Mouse (Mus musculus) bone marrow, adult 2 months (tissue): ENCODE measurements at regions not wholly inside any gene's neighbourhood (a gene's known extent, or its start where the extent isn't known, plus 50 kb on each side); places are given as distances from the start of the nearest gene placed in this dataset.
"Not testable (repeated sequence)": the region's sequence is repeated elsewhere in the genome, so short reads cannot be mapped to it uniquely, and the experiment has no call there.

Source experiments
- H3K27ac ChIP-seq: fragments of 200-500 bp; 2 replicates; pipeline ENCODE4 v1.5.1; 2012; ENCODE audit warnings: low read depth, mild to moderate bottlenecking, control low read depth, inconsistent platforms, low read length; ENCODE audit not compliant: control insufficient read depth, poor library complexity, insufficient read depth
- H3K4me1 ChIP-seq: fragments of 200-500 bp; 2 replicates; pipeline ENCODE4 v1.6.1; 2011; ENCODE audit warnings: low read length; ENCODE audit not compliant: control insufficient read depth, insufficient read depth
- H3K4me3 ChIP-seq: fragments of 200-500 bp; replicated peaks from 2 replicates; pipeline ENCODE3; 2011; ENCODE audit warnings: mild to moderate bottlenecking, low read depth, low read length, control low read depth; ENCODE audit not compliant: control insufficient read depth
- CTCF ChIP-seq: fragments of 200-500 bp; IDR thresholded peaks from 2 replicates; pipeline ENCODE4 v1.5.1; 2011; ENCODE audit warnings: low read length, control low read depth; ENCODE audit not compliant: control insufficient read depth, insufficient read depth
- POLR2A ChIP-seq: fragments of 200-500 bp; IDR thresholded peaks from 2 replicates; pipeline ENCODE4 v1.6.1; 2011; ENCODE audit warnings: low read depth, mild to moderate bottlenecking, control low read depth, low read length, borderline replicate concordance; ENCODE audit not compliant: control insufficient read depth
- WGBS: fragments of 180-500 bp; shearing (Covaris S2); methylation state at CpG from one replicate; pipeline ENCODE4 v1.1.7; 2018; 5-methylcytosine and 5-hydroxymethylcytosine counted together

DNA sequence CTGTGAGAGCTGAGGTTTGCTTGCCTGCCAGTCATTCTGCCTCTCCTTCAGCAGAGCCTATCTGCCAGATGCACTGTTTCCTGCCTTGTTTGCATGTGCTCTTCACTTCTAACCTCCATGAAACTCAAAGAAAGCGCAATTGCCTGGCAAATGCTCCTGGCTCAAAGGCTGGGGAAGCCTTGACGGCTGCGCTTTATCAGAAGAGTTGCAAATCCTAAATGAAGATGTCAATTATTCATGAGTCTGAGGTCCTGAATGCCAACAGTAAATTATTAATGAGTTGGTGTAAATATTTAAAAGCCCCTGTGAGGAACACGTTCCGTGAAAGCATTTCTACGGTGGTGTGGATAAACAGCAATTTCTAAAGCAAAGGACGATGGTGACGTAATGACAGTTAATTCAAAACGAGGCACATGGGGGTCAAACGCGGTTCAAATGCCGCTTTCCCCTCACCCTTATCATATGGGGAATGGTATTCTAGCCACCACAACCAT, 377.4 kb downstream of the Ice1 start:
- Histone ChIP-seq H3K4me3 (no peak overlapping the region), H3K4me1 (no peaks in the 10 kb centered on the region), H3K27ac (no peak overlapping the region)
- 68% methylated on average over 12 of the region's 12 CpGs for WGBS
- TF ChIP-seq POLR2A (no peak), CTCF (no peak)

DNA sequence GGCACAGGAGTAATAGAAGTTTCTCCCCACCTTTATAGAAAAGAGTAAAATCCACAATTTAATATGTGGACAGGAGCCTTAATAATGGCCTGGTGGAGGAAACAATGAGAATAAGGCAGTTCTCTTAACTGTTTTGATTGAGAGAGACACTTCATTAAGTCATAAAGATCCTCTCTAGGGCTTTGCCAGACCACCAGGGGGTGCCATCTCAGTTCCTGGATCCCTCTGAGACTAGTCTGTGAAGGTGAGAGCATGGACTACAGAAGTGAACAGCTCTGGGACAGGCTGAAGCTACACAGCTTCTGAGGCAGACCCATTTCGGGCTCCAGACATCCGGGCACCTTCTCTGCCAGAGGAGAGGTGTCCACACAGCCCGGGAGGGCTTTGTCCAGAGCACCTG, 373.8 kb downstream of the Ice1 start:
- no peaks in the 10 kb centered on the region for H3K4me1 ChIP-seq
- H3K4me3 ChIP-seq = no peak overlapping the region
- TF ChIP-seq POLR2A (no peak), CTCF (no peak)
- 81% methylated on average over 3 of the region's 3 CpGs for WGBS
- H3K27ac ChIP-seq = no peak overlapping the region

GRCm38 (mm10) chr13:70276884-70277378, 360.5 kb downstream of the Ice1 start:
- not testable (repeated sequence) for H3K27ac ChIP-seq, H3K4me3 ChIP-seq, H3K4me1 ChIP-seq
- 59% methylated on average over 10 of the region's 10 CpGs for WGBS

DNA sequence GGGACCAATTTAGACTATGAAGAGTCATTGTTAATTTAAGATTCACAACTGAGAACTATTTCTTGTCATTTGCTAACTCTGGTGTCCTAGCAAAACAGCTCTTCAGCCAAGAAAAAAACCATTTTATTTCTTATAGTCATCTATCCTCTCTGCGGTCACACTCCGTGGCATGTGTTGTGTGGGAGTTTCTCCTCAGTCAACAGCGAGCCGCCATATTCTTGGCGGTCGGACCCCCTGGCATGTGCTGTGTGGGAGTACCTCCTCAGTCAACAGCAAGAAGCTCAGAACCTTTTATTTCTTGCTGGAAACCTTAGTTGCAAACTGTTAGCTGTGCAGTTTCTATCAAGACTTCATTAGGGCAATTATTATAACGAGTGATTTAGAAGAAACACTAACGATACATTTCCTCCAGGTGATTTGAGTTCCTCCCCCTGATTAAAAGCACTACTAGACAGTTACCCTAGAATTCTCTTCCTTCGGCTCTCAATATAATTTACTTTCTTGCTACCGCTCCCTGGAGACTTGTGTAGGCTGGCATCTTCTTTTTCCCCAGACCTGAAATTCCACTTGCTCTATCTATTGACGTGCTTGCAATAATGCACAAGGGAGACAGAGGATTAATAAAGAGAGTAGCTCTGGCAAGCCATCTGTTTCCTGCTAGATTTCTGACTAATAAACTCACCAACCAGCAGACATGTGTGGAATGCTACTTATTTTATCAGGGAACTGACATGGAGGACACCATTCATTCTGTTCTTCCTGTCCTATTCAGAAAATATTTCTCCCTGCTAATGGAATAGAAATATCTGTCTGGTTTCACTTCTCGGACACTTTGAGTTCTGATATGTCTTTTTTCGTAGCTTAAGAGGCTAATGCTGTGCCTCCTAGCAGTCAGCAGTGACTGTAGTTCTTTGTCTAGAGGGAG, 359.5 kb downstream of the Ice1 start:
- H3K4me1 ChIP-seq = no peaks in the 10 kb centered on the region
- TF ChIP-seq POLR2A = no peak
- no peak for TF ChIP-seq CTCF
- 72% methylated on average over 13 of the region's 13 CpGs for WGBS
- no peak overlapping the region for H3K27ac ChIP-seq
- no peak overlapping the region for H3K4me3 ChIP-seq

GRCm38 (mm10) chr13:70281051-70281847, 356.2 kb downstream of the Ice1 start:
- no peak overlapping the region for H3K27ac ChIP-seq
- no peak overlapping the region for H3K4me3 ChIP-seq
- 71% methylated on average over 7 of the region's 7 CpGs for WGBS
- H3K4me1 ChIP-seq = no peaks in the 10 kb centered on the region
- TF ChIP-seq CTCF (no peak), POLR2A (no peak)

DNA sequence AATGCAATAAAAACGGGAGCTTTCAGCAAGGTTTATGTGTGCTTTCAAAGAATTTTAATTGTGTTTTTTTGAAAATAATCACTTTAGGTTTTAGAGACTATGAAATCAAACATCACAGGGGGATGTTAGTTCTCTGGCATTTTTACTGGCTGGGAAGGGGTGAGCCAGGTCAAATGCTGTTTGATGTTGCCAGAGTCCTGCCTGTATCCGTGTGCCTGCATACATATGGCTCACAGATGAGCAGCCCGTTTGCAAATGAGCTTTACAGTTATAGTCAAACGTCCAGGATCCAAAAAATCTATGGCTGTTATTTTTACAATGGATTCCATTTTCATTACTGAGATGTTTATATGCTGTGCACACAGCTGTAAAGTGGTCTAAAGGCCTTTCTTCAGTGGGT, 354.7 kb downstream of the Ice1 start:
- H3K4me3 ChIP-seq = no peak overlapping the region
- no peak overlapping the region for H3K27ac ChIP-seq
- WGBS = 50% methylated on average over 4 of the region's 4 CpGs
- no peaks in the 10 kb centered on the region for H3K4me1 ChIP-seq
- TF ChIP-seq POLR2A (no peak), CTCF (no peak)

DNA sequence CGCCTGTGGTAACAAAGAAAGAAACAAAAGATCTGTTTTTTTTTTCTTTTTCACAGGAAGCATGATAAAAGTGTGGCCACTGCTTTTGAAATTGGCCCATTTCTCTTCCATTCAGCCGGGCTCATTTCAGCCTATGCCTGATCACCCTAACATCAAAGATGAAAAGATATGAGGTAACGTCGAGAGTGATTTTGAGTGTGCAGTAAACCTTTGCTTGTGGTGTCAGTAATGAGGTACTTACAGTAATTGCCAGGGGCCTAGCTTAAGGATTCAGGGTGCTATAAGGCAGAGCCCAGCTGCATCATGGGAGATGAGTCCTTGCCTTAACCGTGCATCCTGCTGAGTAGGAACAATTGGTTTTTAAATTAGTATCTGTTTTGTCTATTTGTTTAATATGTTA, 354.2 kb downstream of the Ice1 start:
- no peak overlapping the region for H3K4me3 ChIP-seq
- H3K27ac ChIP-seq = no peak overlapping the region
- no peak for TF ChIP-seq POLR2A
- no peak for TF ChIP-seq CTCF
- no peaks in the 10 kb centered on the region for H3K4me1 ChIP-seq
- 52% methylated on average over 5 of the region's 5 CpGs for WGBS

GRCm38 (mm10) chr13:70292713-70293112, 344.7 kb downstream of the Ice1 start:
- Histone ChIP-seq H3K4me1 (no peaks in the 10 kb centered on the region), H3K4me3 (no peak overlapping the region), H3K27ac (no peak overlapping the region)
- WGBS = 76% methylated on average over 3 of the region's 3 CpGs
- TF ChIP-seq CTCF = no peak
- TF ChIP-seq POLR2A = no peak
